Mouse (Mus musculus) olfactory bulb, adult 2 months (tissue): Measurements from ENCODE around the gene Arpc1a. TPM values are rescaled to one million over a fixed set of nuclear protein-coding genes. Genes with fewer than 3 reads are reported as not detected.
"Not testable (repeated sequence)": the region's sequence is repeated elsewhere in the genome, so short reads cannot be mapped to it uniquely, and the experiment has no call there.

Experiments used
- H3K27ac ChIP-seq: fragments of 200-500 bp; 2 replicates; pipeline ENCODE4 v1.5.1; 2012; ENCODE audit warnings: low read depth, low read length; ENCODE audit not compliant: insufficient read depth
- H3K4me1 ChIP-seq: fragments of 200-500 bp; 2 replicates; pipeline ENCODE4 v1.6.1; 2012; ENCODE audit warnings: low read length; ENCODE audit not compliant: control insufficient read depth, insufficient read depth
- H3K4me3 ChIP-seq: fragments of 200-500 bp; 2 replicates; pipeline ENCODE4 v1.5.1; 2012; ENCODE audit warnings: mild to moderate bottlenecking, low read depth, low read length, moderate library complexity; ENCODE audit not compliant: insufficient read depth
- CTCF ChIP-seq: fragments of 200-500 bp; IDR thresholded peaks from 2 replicates; pipeline ENCODE4 v1.5.1; 2012; ENCODE audit warnings: low read depth, mild to moderate bottlenecking, low read length, moderate library complexity; ENCODE audit not compliant: insufficient read depth
- POLR2A ChIP-seq: fragments of 200-500 bp; IDR thresholded peaks from 2 replicates; pipeline ENCODE4 v1.6.1; 2012; ENCODE audit warnings: mild to moderate bottlenecking, low read depth, low read length, moderate library complexity; ENCODE audit not compliant: insufficient read depth
- WGBS: fragments of 180-500 bp; shearing (Covaris S2); methylation state at CpG from one replicate; pipeline ENCODE4 v1.1.7; 2018; 5-methylcytosine and 5-hydroxymethylcytosine counted together
- polyA plus RNA-seq: library from polyadenylated mRNA; stranded (reverse); fragments of >200 nt; gene quantifications from 2 replicates; pipeline ENCODE4 v1.2.4, GENCODE M21; 2012; ENCODE audit warnings: low replicate concordance; ENCODE audit not compliant: missing spikeins, insufficient read depth, insufficient read length

Arpc1a gene
- polyA plus RNA-seq, result not detected in 2 replicates

GRCm38 (mm10) chr5:145083632-145084451 is at the start of gene Arpc1a, which contains the start of gene Kpna7:
Arpc1a (plus strand) TSS chr5:145083830.
Kpna7 (minus strand) TSS chr5:145084030.
- under 1% methylated on average over 54 of the region's 54 CpGs for WGBS
- peaks cover 4% of the 10 kb centered on the region; the same call in 1 of the 2 replicates for H3K4me1 ChIP-seq
- peak; percentile 97 for TF ChIP-seq POLR2A
- TF ChIP-seq CTCF, result no peak
- H3K4me3 ChIP-seq, result peak within 1 kb of the TSS; percentile 90
- peak within 1 kb of the TSS; percentile 19 for H3K27ac ChIP-seq

GRCm38 (mm10) chr5:145041628-145042027 is 42.0 kb upstream of the Arpc1a start:
- WGBS, result 49% methylated on average over 4 of the region's 4 CpGs
- TF ChIP-seq CTCF, result no peak
- no peak for TF ChIP-seq POLR2A
- Histone ChIP-seq H3K4me3 (no peak overlapping the region), H3K27ac (no peak overlapping the region), H3K4me1 (no peaks in the 10 kb centered on the region)

GRCm38 (mm10) chr5:145042690-145043089 is 40.9 kb upstream of the Arpc1a start, which contains the start of gene 1700018F24Rik:
1700018F24Rik (plus strand) TSS chr5:145042990.
- not testable (repeated sequence) for H3K27ac ChIP-seq, H3K4me1 ChIP-seq, H3K4me3 ChIP-seq
- WGBS, result 83% methylated on average over 3 of the region's 3 CpGs

- not testable (repeated sequence) for H3K4me3 ChIP-seq
- 82% methylated on average over 3 of the region's 3 CpGs for WGBS
Observed at GRCm38 (mm10) chr5:145054187-145054586, 29.4 kb upstream of the Arpc1a start.

GRCm38 (mm10) chr5:145057907-145058306 is 25.7 kb upstream of the Arpc1a start:
- 25% methylated on average over 8 of the region's 8 CpGs for WGBS
- H3K4me3 ChIP-seq, result no peak overlapping the region
- peaks cover 7% of the 10 kb centered on the region for H3K4me1 ChIP-seq

More at GRCm38 (mm10) chr5:145054187-145054586, 29.4 kb upstream of the Arpc1a start:
- H3K4me1 ChIP-seq, H3K27ac ChIP-seq: not testable (repeated sequence)

GRCm38 (mm10) chr5:145058722-145059121 is 24.9 kb upstream of the Arpc1a start:
- Histone ChIP-seq H3K4me3 (no peak overlapping the region), H3K27ac (no peak overlapping the region), H3K4me1 (peaks cover 7% of the 10 kb centered on the region)
- 85% methylated on average over 7 of the region's 7 CpGs for WGBS
- no peak for TF ChIP-seq POLR2A
- TF ChIP-seq CTCF, result no peak

More at GRCm38 (mm10) chr5:145057907-145058306, 25.7 kb upstream of the Arpc1a start:
- TF ChIP-seq CTCF (no peak), POLR2A (no peak)
- H3K27ac ChIP-seq, result no peak overlapping the region

- TF ChIP-seq CTCF, result no peak
- TF ChIP-seq POLR2A, result no peak
- Histone ChIP-seq H3K4me3 (no peak overlapping the region), H3K4me1 (peaks cover 7% of the 10 kb centered on the region), H3K27ac (no peak overlapping the region)
- 86% methylated on average over 2 of the region's 2 CpGs for WGBS
Observed at GRCm38 (mm10) chr5:145059524-145059923, 24.1 kb upstream of the Arpc1a start.

- Histone ChIP-seq H3K27ac (no peak overlapping the region), H3K4me1 (no peaks in the 10 kb centered on the region), H3K4me3 (no peak overlapping the region)
- 94% methylated on average over 1 of the region's 1 CpGs for WGBS
- TF ChIP-seq POLR2A (no peak), CTCF (no peak)
Observed at GRCm38 (mm10) chr5:145064765-145065340, 18.8 kb upstream of the Arpc1a start.

GRCm38 (mm10) chr5:145068863-145069262 is 14.8 kb upstream of the Arpc1a start:
- no peak overlapping the region for H3K27ac ChIP-seq
- WGBS, result 46% methylated on average over 3 of the region's 3 CpGs
- H3K4me1 ChIP-seq, result no peaks in the 10 kb centered on the region
- H3K4me3 ChIP-seq, result no peak overlapping the region
- TF ChIP-seq CTCF, result no peak
- TF ChIP-seq POLR2A, result no peak
